Mouse (Mus musculus): ENCODE results near the gene Map3k12.

Map3k12 gene

DNA sequence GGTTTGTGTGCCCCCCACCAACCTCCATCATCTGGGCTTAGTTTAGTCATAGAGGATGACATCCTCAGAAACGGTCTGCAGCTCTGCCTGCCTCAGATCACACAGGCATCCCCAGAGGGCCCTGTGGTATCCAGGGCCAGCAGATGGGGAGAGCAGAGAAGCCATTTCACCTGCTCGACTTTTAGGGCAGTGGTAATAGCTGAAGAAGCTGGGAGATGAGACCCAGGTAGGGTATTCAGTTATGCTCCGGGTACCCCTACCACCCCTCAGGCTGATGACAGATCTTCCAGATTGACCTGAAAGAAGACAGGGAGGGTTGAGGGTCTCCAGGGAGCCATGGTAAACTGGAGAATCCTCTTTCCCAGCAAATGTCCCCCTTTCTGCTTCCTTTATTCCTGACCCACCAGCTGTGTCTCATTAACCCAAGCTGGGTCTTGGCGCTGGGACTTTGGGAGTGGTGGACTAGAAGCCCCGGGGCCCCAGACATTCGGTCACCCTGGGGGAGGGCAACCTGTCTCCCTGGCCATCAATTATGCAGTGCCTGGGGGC, 5.5 kb downstream of the Map3k12 start:
- TF ChIP-seq CTCF (conservative IDR thresholded peaks at IDR 0.05; ENCODE audit: low read length) = no peak
- no peak for TF ChIP-seq NANOG (IDR thresholded peaks at IDR 0.05; ENCODE audit: borderline replicate concordance, low read length)
- TF ChIP-seq POU5F1 (IDR thresholded peaks at IDR 0.05; ENCODE audit: borderline replicate concordance, low read length) = no peak
- Histone ChIP-seq H3K4me1 (replicated peaks; ENCODE audit: low read depth, low read length) (peaks cover 69% of the 10 kb centered on the region), H3K36me3 (ENCODE audit: insufficient read depth, low read length) (peaks cover 25% of the 10 kb centered on the region), H3K4me3 (replicated peaks; ENCODE audit: low read length) (peak overlapping the region; percentile 90; the same call in 1 of the 2 replicates), H3K27me3 (ENCODE audit: insufficient read depth, low read length) (no peaks in the 10 kb centered on the region), H3K9me3 (ENCODE audit: low read length) (no peaks in the 10 kb centered on the region)

DNA sequence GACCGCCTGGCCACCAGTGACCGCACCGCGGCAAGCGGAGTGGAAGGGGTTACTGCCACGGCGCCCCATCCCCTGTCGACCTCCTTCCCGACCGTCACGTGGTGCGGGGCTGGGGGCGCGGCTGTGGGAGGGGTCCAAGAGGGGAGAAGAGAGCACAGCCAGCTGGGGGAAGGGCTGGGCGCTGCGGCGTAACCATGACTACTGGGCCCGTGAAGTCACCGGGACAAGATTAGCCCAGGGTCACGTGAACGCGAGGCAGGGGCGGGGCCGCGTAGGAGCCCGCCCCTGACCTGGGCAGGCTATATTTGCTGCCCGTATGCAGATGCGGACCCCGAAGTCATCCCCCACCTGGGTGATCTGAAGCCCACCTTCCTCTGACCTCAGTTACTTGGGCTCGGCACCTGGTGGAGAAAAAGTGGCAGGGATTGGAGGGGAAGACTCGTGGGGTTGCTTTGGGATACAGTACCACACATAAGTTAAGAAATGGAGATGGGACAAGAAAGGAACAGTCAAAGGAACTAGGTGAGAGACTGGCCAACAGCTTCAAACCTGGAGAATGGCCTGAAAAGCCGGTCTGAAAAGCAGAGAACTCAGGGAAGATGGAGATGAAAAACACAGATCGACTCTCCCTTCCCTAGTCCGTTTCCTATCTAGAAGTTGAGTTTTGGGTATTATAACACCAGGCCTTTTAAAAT, 6.1 kb downstream of the Map3k12 start:
- H3K9me3 ChIP-seq (ENCODE audit: low read length) = no peaks in the 10 kb centered on the region
- TF ChIP-seq CTCF (conservative IDR thresholded peaks at IDR 0.05; ENCODE audit: low read length) (no peak), NANOG (IDR thresholded peaks at IDR 0.05; ENCODE audit: borderline replicate concordance, low read length) (no peak), POU5F1 (IDR thresholded peaks at IDR 0.05; ENCODE audit: borderline replicate concordance, low read length) (no peak)
- no peaks in the 10 kb centered on the region for H3K27me3 ChIP-seq (ENCODE audit: insufficient read depth, low read length)
- H3K36me3 ChIP-seq (ENCODE audit: insufficient read depth, low read length) = peaks cover 31% of the 10 kb centered on the region
- H3K4me1 ChIP-seq (replicated peaks; ENCODE audit: low read depth, low read length) = peaks cover 67% of the 10 kb centered on the region
- peak overlapping the region; percentile 90 for H3K4me3 ChIP-seq (replicated peaks; ENCODE audit: low read length)

DNA sequence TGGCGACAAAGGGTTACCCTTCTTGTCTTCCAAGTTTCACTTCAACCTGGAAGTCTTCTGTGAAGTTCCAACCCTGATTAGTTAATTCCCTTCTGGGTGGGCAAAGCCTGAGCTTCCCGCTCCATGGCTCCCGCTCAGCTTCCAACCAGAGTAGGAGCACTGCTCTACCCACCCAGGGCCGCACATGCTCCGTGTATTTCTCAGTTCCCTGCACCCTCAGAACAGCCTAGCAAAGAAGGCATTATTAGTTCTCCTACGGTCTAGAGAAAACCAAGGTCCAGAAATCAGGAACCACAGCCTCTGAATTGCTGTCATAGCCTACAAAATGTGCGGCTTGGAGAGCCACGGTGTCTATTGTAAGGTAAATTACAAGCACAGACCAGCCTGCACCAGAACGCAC, 6.8 kb downstream of the Map3k12 start:
- peaks cover 37% of the 10 kb centered on the region for H3K36me3 ChIP-seq (ENCODE audit: insufficient read depth, low read length)
- no peaks in the 10 kb centered on the region for H3K27me3 ChIP-seq (ENCODE audit: insufficient read depth, low read length)
- H3K4me1 ChIP-seq (replicated peaks; ENCODE audit: low read depth, low read length) = peaks cover 67% of the 10 kb centered on the region
- no peaks in the 10 kb centered on the region for H3K9me3 ChIP-seq (ENCODE audit: low read length)
- no peak for TF ChIP-seq POU5F1 (IDR thresholded peaks at IDR 0.05; ENCODE audit: borderline replicate concordance, low read length)
- no peak for TF ChIP-seq CTCF (conservative IDR thresholded peaks at IDR 0.05; ENCODE audit: low read length)
- no peak for TF ChIP-seq NANOG (IDR thresholded peaks at IDR 0.05; ENCODE audit: borderline replicate concordance, low read length)
- peak overlapping the region; percentile 90 for H3K4me3 ChIP-seq (replicated peaks; ENCODE audit: low read length)

GRCm38 (mm10) chr15:102508336-102508735, 8.5 kb downstream of the Map3k12 start:
- peaks cover 55% of the 10 kb centered on the region for H3K36me3 ChIP-seq (ENCODE audit: insufficient read depth, low read length)
- no peaks in the 10 kb centered on the region for H3K9me3 ChIP-seq (ENCODE audit: low read length)
- H3K4me1 ChIP-seq (replicated peaks; ENCODE audit: low read depth, low read length) = peaks cover 83% of the 10 kb centered on the region
- no peaks in the 10 kb centered on the region for H3K27me3 ChIP-seq (ENCODE audit: insufficient read depth, low read length)
- H3K4me3 ChIP-seq (replicated peaks; ENCODE audit: low read length) = no peak overlapping the region
- TF ChIP-seq POU5F1 (IDR thresholded peaks at IDR 0.05; ENCODE audit: borderline replicate concordance, low read length) (no peak), CTCF (conservative IDR thresholded peaks at IDR 0.05; ENCODE audit: low read length) (no peak), NANOG (IDR thresholded peaks at IDR 0.05; ENCODE audit: borderline replicate concordance, low read length) (no peak)

DNA sequence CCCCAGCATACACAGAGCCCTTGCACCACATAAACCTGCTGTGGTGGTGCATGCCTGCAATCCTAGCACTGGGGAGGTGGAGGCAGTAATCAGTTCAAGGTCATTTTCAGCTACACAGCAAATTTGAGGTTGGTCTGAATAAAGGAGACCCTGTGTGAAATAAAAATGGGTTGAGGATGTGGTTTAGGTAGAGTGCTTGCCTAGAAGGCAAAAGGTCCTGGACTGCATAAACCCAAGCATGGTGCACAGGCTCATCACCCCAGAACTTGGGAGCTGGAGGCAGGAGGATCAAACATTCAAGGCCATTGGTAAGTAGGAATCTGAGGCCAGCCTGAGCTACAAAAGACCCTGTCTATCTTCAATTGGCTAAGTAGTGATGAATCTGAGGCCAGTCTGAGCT, 9.3 kb downstream of the Map3k12 start:
- no peaks in the 10 kb centered on the region for H3K27me3 ChIP-seq (ENCODE audit: insufficient read depth, low read length)
- H3K4me3 ChIP-seq (replicated peaks; ENCODE audit: low read length) = no peak overlapping the region
- TF ChIP-seq NANOG (IDR thresholded peaks at IDR 0.05; ENCODE audit: borderline replicate concordance, low read length) (no peak), CTCF (conservative IDR thresholded peaks at IDR 0.05; ENCODE audit: low read length) (no peak), POU5F1 (IDR thresholded peaks at IDR 0.05; ENCODE audit: borderline replicate concordance, low read length) (no peak)
- H3K9me3 ChIP-seq (ENCODE audit: low read length) = no peaks in the 10 kb centered on the region
- peaks cover 85% of the 10 kb centered on the region for H3K4me1 ChIP-seq (replicated peaks; ENCODE audit: low read depth, low read length)
- H3K36me3 ChIP-seq (ENCODE audit: insufficient read depth, low read length) = peaks cover 63% of the 10 kb centered on the region

DNA sequence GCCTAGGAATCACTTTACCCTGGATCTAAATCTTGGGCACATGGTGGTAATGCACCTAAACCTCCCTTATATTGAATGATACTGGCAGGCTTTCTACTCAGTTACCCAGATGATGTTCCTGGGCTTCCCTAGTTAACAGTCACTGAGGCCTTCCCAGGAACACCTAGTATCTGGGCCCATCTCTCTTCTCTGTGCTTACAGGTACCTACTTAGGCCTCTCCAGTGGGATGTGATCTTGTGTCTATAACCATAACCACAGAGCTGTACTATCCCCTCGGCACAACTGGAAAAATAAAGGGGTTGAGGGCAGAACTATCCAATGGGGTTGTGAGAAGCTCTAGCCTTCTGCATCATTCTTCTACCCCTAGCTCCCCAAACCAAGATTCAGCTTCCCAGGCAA, 10.0 kb downstream of the Map3k12 start:
- Histone ChIP-seq H3K27me3 (ENCODE audit: insufficient read depth, low read length) (no peaks in the 10 kb centered on the region), H3K36me3 (ENCODE audit: insufficient read depth, low read length) (peaks cover 70% of the 10 kb centered on the region), H3K4me1 (replicated peaks; ENCODE audit: low read depth, low read length) (peaks cover 85% of the 10 kb centered on the region), H3K4me3 (replicated peaks; ENCODE audit: low read length) (no peak overlapping the region), H3K9me3 (ENCODE audit: low read length) (no peaks in the 10 kb centered on the region)
- TF ChIP-seq CTCF (conservative IDR thresholded peaks at IDR 0.05; ENCODE audit: low read length) = no peak

- Histone ChIP-seq H3K4me1 (replicated peaks; ENCODE audit: low read depth, low read length) (peaks cover 85% of the 10 kb centered on the region), H3K36me3 (ENCODE audit: insufficient read depth, low read length) (peaks cover 74% of the 10 kb centered on the region), H3K9me3 (ENCODE audit: low read length) (no peaks in the 10 kb centered on the region), H3K4me3 (replicated peaks; ENCODE audit: low read length) (no peak overlapping the region), H3K27me3 (ENCODE audit: insufficient read depth, low read length) (no peaks in the 10 kb centered on the region)
- TF ChIP-seq POU5F1 (IDR thresholded peaks at IDR 0.05; ENCODE audit: borderline replicate concordance, low read length) (no peak), NANOG (IDR thresholded peaks at IDR 0.05; ENCODE audit: borderline replicate concordance, low read length) (no peak), CTCF (conservative IDR thresholded peaks at IDR 0.05; ENCODE audit: low read length) (no peak)
Observed at GRCm38 (mm10) chr15:102506464-102506830, 10.4 kb downstream of the Map3k12 start.

- Histone ChIP-seq H3K4me3 (replicated peaks; ENCODE audit: low read length) (no peak overlapping the region), H3K27me3 (ENCODE audit: insufficient read depth, low read length) (no peaks in the 10 kb centered on the region), H3K9me3 (ENCODE audit: low read length) (no peaks in the 10 kb centered on the region), H3K4me1 (replicated peaks; ENCODE audit: low read depth, low read length) (peaks cover 85% of the 10 kb centered on the region), H3K36me3 (ENCODE audit: insufficient read depth, low read length) (peaks cover 79% of the 10 kb centered on the region)
- TF ChIP-seq CTCF (conservative IDR thresholded peaks at IDR 0.05; ENCODE audit: low read length) (no peak), POU5F1 (IDR thresholded peaks at IDR 0.05; ENCODE audit: borderline replicate concordance, low read length) (no peak), NANOG (IDR thresholded peaks at IDR 0.05; ENCODE audit: borderline replicate concordance, low read length) (no peak)
Observed at GRCm38 (mm10) chr15:102505770-102506463, 10.9 kb downstream of the Map3k12 start.

All from E14TG2a.4 (cell line).